Mouse (Mus musculus) heart, postnatal 0 days (tissue): ENCODE data around the gene Ap1m2. TPM values are rescaled to one million over a fixed set of nuclear protein-coding genes. Genes with fewer than 3 reads are reported as not detected.
"Not testable (repeated sequence)": the region's sequence is repeated elsewhere in the genome, so short reads cannot be mapped to it uniquely, and the experiment has no call there.

ENCODE experiments used
- ATAC-seq: fragments of 200-750 bp; cut with Nextera tagmentation; 2 replicates; pipeline ENCODE4 v1.8.0; 2017; ENCODE audit warnings: low read depth, moderate number of reproducible peaks, moderate library complexity; ENCODE audit not compliant: insufficient read depth
- DNase-seq: peaks from one replicate; pipeline ENCODE4 v3.0.0-alpha.2; 2016; ENCODE audit warnings: low spot score
- H3K27ac ChIP-seq: fragments of 300-500 bp; sonication (generic); 2 replicates; pipeline ENCODE4 v1.5.1; 2014; ENCODE audit warnings: low read depth, mild to moderate bottlenecking
- H3K27me3 ChIP-seq: fragments of 300-500 bp; sonication (generic); 2 replicates; pipeline ENCODE4 v1.6.1; 2014; ENCODE audit warnings: low read length, mixed read lengths; ENCODE audit not compliant: control insufficient read depth, insufficient read depth
- H3K36me3 ChIP-seq: fragments of 300-500 bp; sonication (generic); replicated peaks from 2 replicates; pipeline ENCODE4 v1.6.1; 2014; ENCODE audit warnings: low read length, mixed read lengths; ENCODE audit not compliant: control insufficient read depth, insufficient read depth
- H3K4me1 ChIP-seq: fragments of 300-500 bp; sonication (generic); 2 replicates; pipeline ENCODE4 v1.6.1; 2014; ENCODE audit warnings: antibody characterized with exemption; ENCODE audit not compliant: control insufficient read depth, insufficient read depth
- H3K4me2 ChIP-seq: fragments of 300-500 bp; sonication (generic); 2 replicates; pipeline ENCODE4 v1.6.1; 2014; ENCODE audit warnings: low read depth, mild to moderate bottlenecking, low read length, moderate library complexity
- H3K4me3 ChIP-seq: fragments of 300-500 bp; sonication (generic); 2 replicates; pipeline ENCODE4 v1.5.1; 2014; ENCODE audit warnings: low read depth, low read length
- H3K9ac ChIP-seq: fragments of 300-500 bp; sonication (generic); replicated peaks from 2 replicates; pipeline ENCODE4 v1.6.1; 2014; ENCODE audit warnings: low read depth, low read length, mixed read lengths
- H3K9me3 ChIP-seq: fragments of 300-500 bp; sonication (generic); replicated peaks from 2 replicates; pipeline ENCODE4 v1.6.1; 2016; ENCODE audit warnings: low read length; ENCODE audit not compliant: control insufficient read depth
- CTCF ChIP-seq: IDR thresholded peaks from 2 replicates; pipeline ENCODE4 v1.5.1; 2016; ENCODE audit warnings: antibody characterized with exemption, control low read depth, low read depth
- EP300 ChIP-seq: IDR thresholded peaks from 2 replicates; pipeline ENCODE4 v1.6.1; 2016; ENCODE audit warnings: antibody characterized with exemption, low read depth
- WGBS: fragments of 180-500 bp; shearing (Covaris S2); extraction: QIAGEN DNeasy Blood & Tissue Kit; methylation state at CpG from one replicate; pipeline ENCODE4 v1.1.7; 2014; 5-methylcytosine and 5-hydroxymethylcytosine counted together
- polyA plus RNA-seq: library from polyadenylated mRNA; unstranded; fragments of >200 nt; fragmentation: Nextera tagmentation; extraction: Ambion mirVana; gene quantifications from 2 replicates; pipeline ENCODE4 v1.2.1, GENCODE M21; 2015
- total RNA-seq: library from RNA; depleted of rRNA; stranded (reverse); fragments of >200 nt; gene quantifications from 2 replicates; pipeline ENCODE4 v1.2.3, GENCODE M21; 2014; ENCODE audit warnings: low replicate concordance

Gene Ap1m2
- total and polyA plus RNA-seq, 2 experiments from 2014 or later, result 0.57 TPM; not detected in 1

DNA sequence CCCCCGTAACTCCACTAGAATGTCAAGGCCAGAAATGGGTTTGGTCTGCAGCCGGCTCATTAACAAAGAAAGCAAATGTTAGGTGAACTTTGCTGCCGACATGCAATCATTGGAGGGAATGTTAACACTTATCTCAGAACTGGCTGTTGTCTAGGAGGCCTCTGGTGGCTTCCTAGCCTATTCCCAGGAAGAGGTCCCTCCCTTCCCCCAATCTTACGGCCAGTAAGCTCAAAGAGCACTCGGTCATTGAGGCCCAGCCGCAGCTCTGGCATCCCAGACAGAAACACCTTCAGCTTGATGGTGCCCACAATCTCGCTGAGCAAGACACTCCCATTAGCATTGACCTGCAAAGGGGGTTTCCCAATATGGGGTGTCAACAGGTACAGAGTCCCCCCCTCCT is 7.1 kb downstream of the Ap1m2 start:
- Histone ChIP-seq H3K36me3 (no peaks in the 10 kb centered on the region), H3K4me1 (no peaks in the 10 kb centered on the region), H3K4me3 (no peak overlapping the region), H3K9me3 (no peaks in the 10 kb centered on the region), H3K27ac (no peak overlapping the region), H3K27me3 (no peaks in the 10 kb centered on the region), H3K4me2 (no peak overlapping the region), H3K9ac (no peak overlapping the region)
- ATAC-seq (no peak), DNase-seq (no peak)
- no peak for TF ChIP-seq CTCF
- TF ChIP-seq EP300, result no peak
- WGBS, result 62% methylated on average over 7 of the region's 7 CpGs

DNA sequence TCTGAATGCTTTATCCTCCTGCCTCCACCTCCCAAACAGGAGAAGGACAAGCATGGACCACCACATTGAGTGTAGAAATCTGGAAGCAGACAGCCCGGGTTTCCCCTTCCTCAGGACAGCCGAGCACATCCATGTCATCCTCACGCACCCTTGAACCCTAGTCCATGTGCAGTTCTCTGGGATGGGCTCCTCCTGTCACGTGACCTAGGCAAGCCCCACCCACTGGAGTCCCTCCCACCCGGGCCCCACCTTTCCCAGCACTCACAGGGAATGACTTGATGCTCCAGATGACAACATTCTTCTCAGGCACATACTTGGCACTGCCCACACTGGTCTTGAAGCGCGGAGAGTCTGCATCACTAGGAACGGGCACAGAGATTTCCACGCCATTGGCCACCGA is 13.1 kb downstream of the Ap1m2 start:
- H3K9ac ChIP-seq, result no peak overlapping the region
- no peaks in the 10 kb centered on the region for H3K4me1 ChIP-seq
- TF ChIP-seq CTCF, result no peak
- no peak for TF ChIP-seq EP300
- no peak for ATAC-seq
- H3K36me3 ChIP-seq, result no peaks in the 10 kb centered on the region
- no peak overlapping the region for H3K27ac ChIP-seq
- no peak for DNase-seq
- H3K4me2 ChIP-seq, result no peak overlapping the region
- no peaks in the 10 kb centered on the region for H3K9me3 ChIP-seq
- no peaks in the 10 kb centered on the region for H3K27me3 ChIP-seq
- WGBS, result 84% methylated on average over 10 of the region's 10 CpGs
- no peak overlapping the region for H3K4me3 ChIP-seq

DNA sequence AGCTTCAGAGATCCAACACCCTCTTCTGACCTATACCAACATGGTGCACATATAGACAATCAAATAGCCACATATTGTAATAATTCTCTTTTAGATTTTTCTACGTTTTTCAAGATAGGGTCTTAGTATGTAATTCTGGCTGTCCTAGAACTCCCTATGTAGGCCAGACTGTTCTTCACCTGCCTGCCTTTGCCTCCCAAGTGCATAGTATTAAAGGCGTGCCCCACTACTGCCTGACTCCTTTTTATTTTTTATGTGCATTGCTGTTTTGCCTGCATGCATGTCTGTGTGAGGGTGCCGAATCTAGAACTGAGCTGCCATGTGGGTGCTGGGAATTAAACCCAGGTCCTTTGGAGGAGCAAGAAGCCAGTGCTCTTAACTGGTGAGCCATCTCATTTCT is 19.9 kb downstream of the Ap1m2 start:
- H3K4me2 ChIP-seq, result no peak overlapping the region
- H3K4me1 ChIP-seq, result peaks cover 18% of the 10 kb centered on the region
- no peak overlapping the region for H3K9ac ChIP-seq
- TF ChIP-seq CTCF (no peak), EP300 (no peak)
- H3K9me3 ChIP-seq, result no peaks in the 10 kb centered on the region
- DNase-seq (no peak), ATAC-seq (no peak)
- no peaks in the 10 kb centered on the region for H3K27me3 ChIP-seq
- no peaks in the 10 kb centered on the region for H3K36me3 ChIP-seq
- WGBS, result 91% methylated on average over 3 of the region's 3 CpGs
- H3K4me3 ChIP-seq, result no peak overlapping the region
- H3K27ac ChIP-seq, result no peak overlapping the region

DNA sequence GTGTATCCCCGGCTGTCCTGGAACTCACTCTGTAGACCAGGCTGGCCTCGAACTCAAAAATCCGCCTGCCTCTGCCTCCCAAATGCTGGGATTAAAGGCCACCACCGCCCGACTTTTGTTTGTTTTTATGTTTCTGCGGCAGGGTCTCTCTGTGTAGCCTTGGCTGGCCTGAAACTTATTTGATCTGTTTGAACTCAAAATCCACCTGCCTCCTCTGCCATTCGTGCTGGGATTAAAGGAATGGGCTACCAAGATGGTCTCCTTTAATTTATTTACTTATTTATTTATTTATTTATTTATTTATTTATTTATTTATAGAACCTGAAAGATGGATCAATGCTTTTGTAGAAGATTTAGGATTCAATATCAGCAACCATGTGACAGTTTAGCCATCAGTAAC is 20.3 kb downstream of the Ap1m2 start:
- not testable (repeated sequence) for H3K9me3 ChIP-seq, H3K9ac ChIP-seq, H3K27me3 ChIP-seq, ATAC-seq, H3K36me3 ChIP-seq, DNase-seq
- Histone ChIP-seq H3K4me3 (peak overlapping the region; percentile 79), H3K4me1 (peaks cover 22% of the 10 kb centered on the region), H3K27ac (peak overlapping the region; percentile 40), H3K4me2 (peak overlapping the region; percentile 46)
- WGBS, result 24% methylated on average over 7 of the region's 7 CpGs

DNA sequence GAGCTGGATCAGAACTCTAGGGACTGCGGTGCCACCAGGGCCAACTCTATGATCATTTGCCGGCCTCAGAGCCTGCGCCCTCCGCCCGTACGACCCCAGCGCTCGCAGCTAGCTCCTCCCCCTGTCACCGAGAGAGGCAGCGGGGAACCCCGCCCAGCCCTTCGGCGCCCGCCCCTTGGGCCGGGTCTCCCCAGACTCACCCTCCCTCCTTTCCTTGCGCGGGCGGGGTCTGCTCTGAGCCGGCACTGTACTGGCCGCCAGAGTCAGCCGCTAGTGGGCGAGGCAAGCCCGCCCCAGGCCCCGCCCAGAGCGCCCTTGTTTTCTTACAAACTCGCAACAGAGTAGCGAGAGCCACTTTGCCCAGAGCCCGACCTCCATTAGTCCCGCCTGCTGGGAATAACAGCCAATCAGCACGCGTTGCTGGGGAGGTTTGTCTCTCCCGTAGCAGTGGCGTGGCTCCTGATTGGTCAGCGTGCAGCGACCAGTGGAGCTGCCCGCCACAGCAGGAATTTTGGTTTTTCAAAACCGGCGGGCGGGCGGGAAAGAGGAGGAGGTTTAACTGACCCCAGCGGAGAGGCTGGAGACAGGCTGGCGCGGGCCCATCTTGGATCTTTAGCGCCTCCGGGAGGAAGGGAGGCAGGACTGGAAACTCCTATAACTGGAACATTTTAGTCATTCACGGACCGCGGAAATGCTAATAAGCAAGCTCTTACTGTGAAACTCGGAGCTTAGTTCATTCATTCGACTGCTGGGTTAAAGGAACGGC is 20.9 kb downstream of the Ap1m2 start, which contains the start of gene Cdkn2d:
Gene Cdkn2d (minus strand): TSS at position 386 of the 766 bp plus-strand sequence.
- H3K4me3 ChIP-seq, result peak within 1 kb of the TSS; percentile 79
- H3K4me2 ChIP-seq, result peak within 1 kb of the TSS; percentile 97
- DNase-seq, result peak; percentile 100
- no peaks in the 10 kb centered on the region for H3K9me3 ChIP-seq
- TF ChIP-seq EP300 (0 out of 2 replicates have a peak, but pooled peaks have one; percentile 68), CTCF (peak; percentile 44)
- peak; percentile 90 for ATAC-seq
- no peaks in the 10 kb centered on the region for H3K36me3 ChIP-seq
- H3K27ac ChIP-seq, result peak within 1 kb of the TSS; percentile 90
- H3K4me1 ChIP-seq, result peaks cover 27% of the 10 kb centered on the region
- H3K9ac ChIP-seq, result peak within 1 kb of the TSS; percentile 64
- H3K27me3 ChIP-seq, result no peaks in the 10 kb centered on the region
- under 1% methylated on average over 49 of the region's 51 CpGs for WGBS

DNA sequence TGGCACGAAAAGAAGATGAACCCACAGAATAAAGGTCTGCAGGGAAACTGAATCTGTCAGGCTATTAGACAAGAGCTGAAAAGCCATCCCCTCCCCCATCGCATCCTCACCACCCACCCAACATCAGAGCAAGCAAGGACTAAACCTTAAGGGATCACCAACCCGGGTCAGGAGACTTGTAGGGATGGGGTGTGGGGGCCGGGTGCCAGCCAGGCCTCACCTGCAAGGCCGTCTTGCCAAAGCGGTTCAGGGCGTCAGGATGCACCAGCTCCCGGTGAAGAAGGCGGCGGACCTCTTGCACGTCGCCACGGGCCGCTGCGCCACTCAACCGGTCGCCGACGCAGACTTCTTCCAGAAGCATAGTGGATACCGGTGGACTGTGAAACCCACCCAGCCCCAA is 21.5 kb downstream of the Ap1m2 start:
- WGBS, result under 1% methylated on average over 20 of the region's 20 CpGs
- no peak for ATAC-seq
- H3K4me2 ChIP-seq, result peak overlapping the region; percentile 97
- DNase-seq, result no peak
- H3K9me3 ChIP-seq, result no peaks in the 10 kb centered on the region
- H3K27me3 ChIP-seq, result no peaks in the 10 kb centered on the region
- TF ChIP-seq EP300, result no peak
- TF ChIP-seq CTCF, result no peak
- 0 out of 2 replicates have a peak, but pooled peaks cover 3% of the 10 kb centered on the region for H3K36me3 ChIP-seq
- peaks cover 27% of the 10 kb centered on the region for H3K4me1 ChIP-seq
- peak overlapping the region; percentile 90 for H3K27ac ChIP-seq
- peak overlapping the region; percentile 79 for H3K4me3 ChIP-seq
- H3K9ac ChIP-seq, result peak overlapping the region; percentile 64
